Mouse (Mus musculus): ENCODE data around the gene Thrb. TPM values are rescaled to one million over a fixed set of nuclear protein-coding genes. Genes with fewer than 3 reads are reported as not detected.

Thrb gene
- polyA plus RNA-seq, 1 experiment from 2014 or later = 0.64 TPM

- WGBS = 83% methylated on average over 1 of the region's 1 CpGs
- Histone ChIP-seq H3K4me3 (no peak overlapping the region), H3K9ac (no peak overlapping the region), H3K9me3 (replicated peaks) (no peaks in the 10 kb centered on the region), H3K4me1 (replicated peaks) (no peaks in the 10 kb centered on the region), H3K4me2 (no peak overlapping the region), H3K36me3 (no peaks in the 10 kb centered on the region), H3K27me3 (replicated peaks) (no peaks in the 10 kb centered on the region), H3K27ac (ENCODE audit: poor library complexity, severe bottlenecking) (no peak overlapping the region)
- no peak for ATAC-seq (ENCODE audit: insufficient number of reproducible peaks, low FRiP score)
Observed at GRCm38 (mm10) chr14:18003686-18004085, 343.6 kb downstream of the Thrb start.

- H3K9ac ChIP-seq = no peak overlapping the region
- H3K4me2 ChIP-seq = no peak overlapping the region
- H3K4me3 ChIP-seq = no peak overlapping the region
- H3K9me3 ChIP-seq (replicated peaks) = no peaks in the 10 kb centered on the region
- WGBS = 81% methylated on average over 3 of the region's 3 CpGs
- H3K4me1 ChIP-seq (replicated peaks) = no peaks in the 10 kb centered on the region
- H3K36me3 ChIP-seq = no peaks in the 10 kb centered on the region
- no peak overlapping the region for H3K27ac ChIP-seq (ENCODE audit: poor library complexity, severe bottlenecking)
- no peaks in the 10 kb centered on the region for H3K27me3 ChIP-seq (replicated peaks)
- no peak for ATAC-seq (ENCODE audit: insufficient number of reproducible peaks, low FRiP score)
Observed at GRCm38 (mm10) chr14:18008524-18008923, 348.5 kb downstream of the Thrb start.

DNA sequence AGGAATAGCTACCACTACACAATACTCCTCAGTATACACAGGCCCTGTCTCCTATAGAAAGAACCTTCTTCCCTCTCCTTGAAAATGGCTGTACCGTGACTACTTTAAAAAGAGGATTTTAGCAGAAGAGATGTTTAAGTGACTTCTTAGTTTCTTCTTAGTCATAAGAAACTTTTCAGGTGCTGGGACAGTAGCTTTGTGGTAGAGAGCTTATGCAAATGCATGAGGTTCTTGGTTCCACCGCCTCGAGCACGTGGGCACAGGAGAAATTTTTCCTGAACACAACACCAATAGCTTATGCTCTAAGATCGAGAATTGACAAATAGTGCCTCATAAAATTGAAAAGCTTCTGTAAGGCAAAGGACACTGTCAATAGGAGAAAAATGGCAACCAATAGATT, 356.5 kb downstream of the Thrb start:
- Histone ChIP-seq H3K9me3 (replicated peaks) (no peaks in the 10 kb centered on the region), H3K4me3 (no peak overlapping the region), H3K36me3 (no peaks in the 10 kb centered on the region), H3K4me2 (no peak overlapping the region), H3K9ac (no peak overlapping the region), H3K27ac (ENCODE audit: poor library complexity, severe bottlenecking) (no peak overlapping the region), H3K27me3 (replicated peaks) (no peaks in the 10 kb centered on the region), H3K4me1 (replicated peaks) (no peaks in the 10 kb centered on the region)
- no peak for ATAC-seq (ENCODE audit: insufficient number of reproducible peaks, low FRiP score)
- 83% methylated on average over 5 of the region's 5 CpGs for whole genome bisulfite sequencing

- no peak overlapping the region for H3K9ac ChIP-seq
- no peaks in the 10 kb centered on the region for H3K27me3 ChIP-seq (replicated peaks)
- ATAC-seq (ENCODE audit: insufficient number of reproducible peaks, low FRiP score) = no peak
- H3K36me3 ChIP-seq = no peaks in the 10 kb centered on the region
- no peaks in the 10 kb centered on the region for H3K9me3 ChIP-seq (replicated peaks)
- H3K4me2 ChIP-seq = no peak overlapping the region
- H3K4me1 ChIP-seq (replicated peaks) = no peaks in the 10 kb centered on the region
- 77% methylated on average over 4 of the region's 4 CpGs for WGBS
- H3K27ac ChIP-seq (ENCODE audit: poor library complexity, severe bottlenecking) = no peak overlapping the region
- no peak overlapping the region for H3K4me3 ChIP-seq
Observed at GRCm38 (mm10) chr14:18020128-18020527, 360.1 kb downstream of the Thrb start.

DNA sequence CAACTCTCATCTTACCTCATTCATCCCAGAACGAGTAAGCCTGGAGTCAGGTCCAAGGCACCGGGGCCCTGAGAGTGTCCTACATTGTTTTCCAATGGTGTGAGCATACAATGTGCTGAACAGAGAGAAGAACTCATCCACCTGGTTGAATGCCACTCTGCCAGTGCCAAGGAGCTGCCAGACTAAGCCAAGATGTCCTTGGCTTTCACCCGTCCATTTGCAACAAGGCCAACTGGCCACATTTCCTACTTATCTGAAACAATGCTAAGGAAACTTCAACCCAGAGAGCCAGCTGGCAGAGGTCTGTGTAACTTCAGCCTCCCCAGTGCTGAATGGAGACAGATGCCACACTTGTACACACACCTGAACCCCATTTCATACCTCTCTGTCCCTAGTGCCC, 360.6 kb downstream of the Thrb start:
- Histone ChIP-seq H3K36me3 (no peaks in the 10 kb centered on the region), H3K4me2 (no peak overlapping the region), H3K4me1 (replicated peaks) (no peaks in the 10 kb centered on the region), H3K27me3 (replicated peaks) (no peaks in the 10 kb centered on the region), H3K9ac (no peak overlapping the region), H3K4me3 (no peak overlapping the region), H3K9me3 (replicated peaks) (no peaks in the 10 kb centered on the region), H3K27ac (ENCODE audit: poor library complexity, severe bottlenecking) (no peak overlapping the region)
- ATAC-seq (ENCODE audit: insufficient number of reproducible peaks, low FRiP score) = no peak
- WGBS = 76% methylated on average over 3 of the region's 3 CpGs

DNA sequence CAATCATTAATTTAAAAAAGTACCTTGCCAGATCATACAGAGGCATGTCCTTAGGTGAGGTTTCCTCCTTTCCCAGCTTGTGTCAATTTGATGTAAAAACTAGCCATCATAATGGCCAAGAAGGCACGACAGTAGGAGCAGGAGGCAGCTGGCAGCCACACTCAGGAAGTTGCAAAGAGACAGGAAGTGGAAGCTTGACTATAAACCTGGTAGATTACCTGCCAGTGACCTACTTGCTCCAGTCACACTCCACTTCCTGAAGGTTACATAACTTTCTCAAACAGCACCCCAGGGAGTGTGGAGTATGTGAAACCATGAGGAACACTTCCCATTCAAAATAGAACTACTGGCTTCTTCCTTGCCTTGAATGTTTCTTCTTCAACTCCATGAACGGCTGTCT, 361.7 kb downstream of the Thrb start:
- Histone ChIP-seq H3K27me3 (replicated peaks) (no peaks in the 10 kb centered on the region), H3K4me2 (no peak overlapping the region), H3K9me3 (replicated peaks) (no peaks in the 10 kb centered on the region), H3K36me3 (no peaks in the 10 kb centered on the region), H3K9ac (no peak overlapping the region), H3K4me1 (replicated peaks) (no peaks in the 10 kb centered on the region), H3K27ac (ENCODE audit: poor library complexity, severe bottlenecking) (no peak overlapping the region), H3K4me3 (no peak overlapping the region)
- no peak for ATAC-seq (ENCODE audit: insufficient number of reproducible peaks, low FRiP score)
- WGBS = 57% methylated on average over 2 of the region's 2 CpGs

- Histone ChIP-seq H3K4me3 (no peak overlapping the region), H3K4me1 (replicated peaks) (no peaks in the 10 kb centered on the region), H3K27ac (ENCODE audit: poor library complexity, severe bottlenecking) (no peak overlapping the region), H3K9me3 (replicated peaks) (no peaks in the 10 kb centered on the region), H3K27me3 (replicated peaks) (no peaks in the 10 kb centered on the region), H3K9ac (no peak overlapping the region), H3K36me3 (no peaks in the 10 kb centered on the region), H3K4me2 (no peak overlapping the region)
- ATAC-seq (ENCODE audit: insufficient number of reproducible peaks, low FRiP score) = no peak
Observed at GRCm38 (mm10) chr14:18022351-18022750, 362.3 kb downstream of the Thrb start.

GRCm38 (mm10) chr14:18027867-18028266, 367.8 kb downstream of the Thrb start:
- Histone ChIP-seq H3K27me3 (replicated peaks) (no peaks in the 10 kb centered on the region), H3K9ac (no peak overlapping the region), H3K27ac (ENCODE audit: poor library complexity, severe bottlenecking) (no peak overlapping the region), H3K4me1 (replicated peaks) (no peaks in the 10 kb centered on the region), H3K36me3 (no peaks in the 10 kb centered on the region), H3K4me2 (no peak overlapping the region), H3K9me3 (replicated peaks) (no peaks in the 10 kb centered on the region), H3K4me3 (no peak overlapping the region)
- ATAC-seq (ENCODE audit: insufficient number of reproducible peaks, low FRiP score) = no peak
- 76% methylated on average over 1 of the region's 1 CpGs for WGBS

DNA sequence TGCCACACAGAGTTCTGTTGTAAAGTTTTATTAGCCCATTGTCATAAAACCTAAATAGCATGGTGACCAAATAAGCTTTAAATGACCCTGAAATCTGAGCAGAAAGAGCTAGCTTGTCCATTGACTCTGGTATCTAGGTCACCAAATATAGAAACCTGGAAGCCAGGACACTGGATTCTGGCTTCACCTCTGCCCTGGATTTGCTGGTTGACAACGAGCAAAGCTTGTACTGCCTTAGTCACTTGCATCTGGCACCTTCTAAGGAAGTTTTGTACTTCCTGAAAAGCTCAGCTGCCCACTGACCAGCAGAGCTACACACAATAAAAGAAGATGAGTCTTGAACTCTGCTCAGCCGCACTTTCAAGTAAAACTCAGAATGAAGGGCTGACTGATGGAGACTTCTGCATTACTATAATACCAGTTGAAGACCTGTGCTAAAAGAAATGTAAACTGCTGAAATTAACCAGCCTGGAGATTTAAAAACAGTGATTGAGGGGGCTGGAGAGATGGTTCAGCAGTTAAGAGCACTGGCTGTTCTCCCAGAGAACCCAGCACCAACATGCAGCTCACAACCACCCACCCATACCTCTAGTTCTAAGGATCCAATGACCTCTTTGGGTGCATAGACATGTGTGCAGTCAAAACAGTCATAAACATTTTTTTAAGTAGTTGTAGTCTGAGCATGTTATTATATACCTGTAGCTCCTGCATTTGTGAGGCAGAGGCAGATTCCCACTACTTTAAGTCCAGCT, 369.3 kb downstream of the Thrb start:
- no peak for ATAC-seq (ENCODE audit: insufficient number of reproducible peaks, low FRiP score)
- Histone ChIP-seq H3K9me3 (replicated peaks) (no peaks in the 10 kb centered on the region), H3K27ac (ENCODE audit: poor library complexity, severe bottlenecking) (no peak overlapping the region), H3K4me3 (no peak overlapping the region), H3K4me1 (replicated peaks) (no peaks in the 10 kb centered on the region), H3K36me3 (no peaks in the 10 kb centered on the region), H3K4me2 (no peak overlapping the region), H3K27me3 (replicated peaks) (no peaks in the 10 kb centered on the region), H3K9ac (no peak overlapping the region)
- WGBS = 52% methylated on average over 2 of the region's 2 CpGs

DNA sequence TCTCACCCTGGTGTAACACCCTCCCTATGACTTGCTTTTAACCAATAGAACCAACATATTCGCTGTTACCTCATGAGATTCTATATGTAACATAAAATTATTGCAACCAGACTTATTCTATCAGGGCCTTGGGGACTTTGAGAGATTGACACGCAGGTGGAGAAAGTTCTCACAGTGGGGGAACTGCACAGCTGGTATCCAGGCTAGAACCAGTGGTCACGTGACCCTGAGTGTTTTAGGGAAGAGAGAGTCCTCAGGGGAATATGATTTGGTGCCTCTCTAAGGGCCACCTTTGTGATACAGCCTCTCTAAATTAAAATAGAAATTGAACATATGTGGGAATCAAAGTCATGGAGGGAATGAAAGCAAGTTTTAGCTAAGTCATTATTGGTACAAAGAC, 371.9 kb downstream of the Thrb start:
- Histone ChIP-seq H3K9ac (no peak overlapping the region), H3K4me2 (no peak overlapping the region), H3K9me3 (replicated peaks) (no peaks in the 10 kb centered on the region), H3K4me1 (replicated peaks) (no peaks in the 10 kb centered on the region), H3K36me3 (no peaks in the 10 kb centered on the region), H3K27me3 (replicated peaks) (no peaks in the 10 kb centered on the region), H3K27ac (ENCODE audit: poor library complexity, severe bottlenecking) (no peak overlapping the region), H3K4me3 (no peak overlapping the region)
- ATAC-seq (ENCODE audit: insufficient number of reproducible peaks, low FRiP score) = no peak
- WGBS = 75% methylated on average over 3 of the region's 3 CpGs

GRCm38 (mm10) chr14:18036573-18036972, 376.5 kb downstream of the Thrb start:
- Histone ChIP-seq H3K9me3 (replicated peaks) (no peaks in the 10 kb centered on the region), H3K4me1 (replicated peaks) (no peaks in the 10 kb centered on the region), H3K27ac (ENCODE audit: poor library complexity, severe bottlenecking) (no peak overlapping the region), H3K36me3 (no peaks in the 10 kb centered on the region), H3K4me2 (no peak overlapping the region), H3K27me3 (replicated peaks) (no peaks in the 10 kb centered on the region), H3K4me3 (no peak overlapping the region), H3K9ac (no peak overlapping the region)
- ATAC-seq (ENCODE audit: insufficient number of reproducible peaks, low FRiP score) = no peak
- 68% methylated on average over 5 of the region's 5 CpGs for WGBS

- Histone ChIP-seq H3K4me2 (no peak overlapping the region), H3K27ac (ENCODE audit: poor library complexity, severe bottlenecking) (no peak overlapping the region), H3K9me3 (replicated peaks) (no peaks in the 10 kb centered on the region), H3K4me1 (replicated peaks) (no peaks in the 10 kb centered on the region), H3K36me3 (no peaks in the 10 kb centered on the region), H3K4me3 (no peak overlapping the region), H3K27me3 (replicated peaks) (no peaks in the 10 kb centered on the region), H3K9ac (no peak overlapping the region)
- 74% methylated on average over 5 of the region's 5 CpGs for WGBS
- no peak for ATAC-seq (ENCODE audit: insufficient number of reproducible peaks, low FRiP score)
Observed at GRCm38 (mm10) chr14:18062082-18062772, 402.2 kb downstream of the Thrb start.

Data from heart, embryonic 12.5 days (tissue).